Mouse (Mus musculus): ENCODE results near the gene Alg12.

GRCm38 (mm10) chr15:88799950-88800371 lies 19.2 kb downstream of the Alg12 start:
- TF ChIP-seq CTCF (IDR thresholded peaks at IDR 0.05; ENCODE audit: control insufficient read depth, insufficient read depth, insufficient replicate concordance, low read depth, low read length) (no peak), POLR2A (IDR thresholded peaks at IDR 0.05; ENCODE audit: control insufficient read depth, low read depth, low read length) (no peak)
